12 mouse cellular contexts compared by ENCODE assay signal in the genomic region with DNA sequence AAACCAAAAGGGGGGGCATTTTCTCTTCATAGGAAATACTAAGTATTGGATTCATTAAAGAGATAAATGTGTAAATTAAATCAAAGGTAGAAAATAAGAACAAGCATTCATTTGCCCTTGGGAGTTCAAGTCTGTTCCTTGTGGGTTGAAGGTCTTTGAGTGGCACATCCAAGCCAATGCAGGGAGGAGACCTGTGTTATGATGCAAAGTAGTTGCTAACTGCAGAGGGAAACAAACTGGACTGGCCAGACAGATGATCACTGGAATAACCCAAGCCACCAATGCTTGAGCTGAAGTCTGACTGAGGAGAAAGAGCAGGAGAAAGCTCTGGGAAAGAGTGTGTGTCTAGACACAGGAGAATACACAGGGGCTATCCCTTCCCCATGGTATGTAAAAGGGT.
"Had no signal": no experiment of that assay in that cellular context is flagged by ENCODE, and none has a peak within 500 bp of the region (broad histone marks: within the 10 kb centered on the region; RNA-seq: fewer than 3 reads in every experiment).

No protein-coding gene starts in this region.

- DNase-seq: left cerebral cortex, postnatal 4 days; liver; liver, embryonic 13.5 days; liver, postnatal 0 days; lung, adult 18-20 months; lung, adult 2 months; lung, embryonic 14.5 days; lung, postnatal 10 days; lung, postnatal 14 days; lung, postnatal 36 days; lung, postnatal 4 days; midbrain, embryonic 14.5 days had no signal
